Mouse (Mus musculus) liver, adult (tissue): ENCODE data around the gene Dnah17.

Source experiments
- GATA4 ChIP-seq: IDR thresholded peaks from 2 replicates; pipeline ENCODE4 v1.6.1; 2014; ENCODE audit warnings: mild to moderate bottlenecking, low read length; ENCODE audit not compliant: insufficient replicate concordance

Gene Dnah17

GRCm38 (mm10) chr11:118031134-118031533 is 99.3 kb downstream of the Dnah17 start:
- no peak for TF ChIP-seq GATA4

GRCm38 (mm10) chr11:118029170-118029569 is 101.3 kb downstream of the Dnah17 start:
- no peak for TF ChIP-seq GATA4

- TF ChIP-seq GATA4, result no peak
Measured at GRCm38 (mm10) chr11:118024111-118024510, 106.3 kb downstream of the Dnah17 start.

DNA sequence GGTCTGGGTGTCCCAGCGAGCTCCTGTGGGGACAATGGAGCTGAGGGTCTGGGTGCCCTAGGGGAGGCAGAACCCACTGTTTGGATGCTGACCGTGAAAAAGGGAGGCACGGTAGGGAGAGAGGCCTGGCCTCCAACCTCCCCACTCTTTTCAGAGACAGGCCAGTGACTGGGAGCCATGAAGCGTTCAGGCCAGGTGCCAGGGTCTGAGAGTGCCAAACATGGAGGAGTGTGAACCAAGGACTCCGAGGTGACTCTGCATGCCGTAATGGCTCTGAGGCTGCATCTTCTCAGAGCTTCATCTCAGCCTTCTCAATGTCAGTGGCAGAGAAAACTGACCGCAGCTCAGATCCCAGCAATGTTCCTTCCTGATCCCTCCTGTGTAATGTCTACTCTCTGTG is 107.0 kb downstream of the Dnah17 start:
- TF ChIP-seq GATA4, result no peak

- no peak for TF ChIP-seq GATA4
Measured at GRCm38 (mm10) chr11:118021806-118022205, 108.6 kb downstream of the Dnah17 start.

- TF ChIP-seq GATA4, result no peak
Measured at GRCm38 (mm10) chr11:118018328-118018727, 112.1 kb downstream of the Dnah17 start.

DNA sequence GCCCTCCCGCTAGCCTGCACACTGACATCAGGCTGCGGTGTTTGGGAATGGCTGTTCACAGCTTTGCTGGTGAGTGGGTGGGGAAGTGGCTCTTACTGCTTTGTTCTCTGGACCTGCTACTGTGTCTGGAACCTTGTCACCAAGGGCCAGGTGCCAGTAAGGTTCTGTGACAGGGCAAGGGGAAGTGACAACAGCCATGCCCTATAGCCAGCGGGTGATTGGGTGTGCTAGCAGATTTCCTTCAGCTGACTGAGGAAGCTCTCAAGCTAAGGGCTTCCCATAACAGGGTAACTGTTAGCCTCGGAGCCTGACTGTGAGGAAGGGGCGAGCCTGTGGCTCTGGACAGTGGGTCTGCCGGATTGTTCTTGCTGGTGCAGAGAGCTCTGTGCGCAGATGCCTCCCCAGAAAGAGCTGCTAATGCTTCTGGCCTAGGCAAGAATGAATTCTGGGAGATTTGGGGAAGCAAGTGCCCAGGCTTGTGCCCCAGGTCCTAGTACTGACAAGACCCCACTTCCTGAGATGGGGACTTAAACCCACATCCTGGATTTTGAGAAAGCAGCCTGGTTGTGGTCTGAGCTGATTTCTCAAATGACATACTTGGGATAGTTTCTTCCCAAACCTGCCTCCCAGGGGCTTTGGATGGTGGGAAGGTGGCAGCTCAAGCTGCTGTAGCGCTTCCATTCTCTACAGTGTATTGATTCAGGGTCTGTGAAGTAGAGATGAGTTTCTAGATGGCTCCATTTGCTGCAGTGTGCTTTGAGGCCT is 114.9 kb downstream of the Dnah17 start:
- no peak for TF ChIP-seq GATA4

DNA sequence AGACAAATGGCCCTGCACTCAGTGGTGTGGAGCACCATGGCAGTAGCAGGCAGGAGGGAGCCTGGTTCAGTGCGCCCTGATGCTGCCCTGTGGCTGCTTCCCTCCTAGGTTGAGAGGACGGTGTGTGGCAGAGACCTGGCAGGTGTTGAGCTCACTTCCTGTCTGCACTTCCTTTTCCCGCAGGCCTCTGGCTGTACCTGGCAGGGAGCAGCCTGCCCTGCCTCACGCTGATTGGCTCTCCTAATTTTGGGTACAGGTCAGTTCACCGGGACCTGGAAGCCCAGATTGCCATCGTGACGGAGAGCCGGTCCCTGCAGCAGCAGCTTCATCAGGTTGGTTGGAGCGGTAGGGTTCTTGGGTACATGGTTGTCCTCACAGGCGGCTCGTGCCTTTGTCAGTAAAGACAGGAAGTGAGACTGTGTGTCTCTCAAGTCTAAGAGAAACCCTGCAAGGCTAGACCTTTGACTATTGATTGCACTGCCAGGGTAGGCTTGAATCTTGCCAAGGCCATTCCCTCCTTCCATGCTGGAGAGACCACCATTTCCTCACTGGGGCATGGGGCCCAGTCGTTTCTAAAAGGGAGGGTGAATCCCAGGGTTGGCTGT is 115.9 kb downstream of the Dnah17 start:
- no peak for TF ChIP-seq GATA4

GRCm38 (mm10) chr11:118013339-118013738 is 117.1 kb downstream of the Dnah17 start:
- TF ChIP-seq GATA4, result no peak

DNA sequence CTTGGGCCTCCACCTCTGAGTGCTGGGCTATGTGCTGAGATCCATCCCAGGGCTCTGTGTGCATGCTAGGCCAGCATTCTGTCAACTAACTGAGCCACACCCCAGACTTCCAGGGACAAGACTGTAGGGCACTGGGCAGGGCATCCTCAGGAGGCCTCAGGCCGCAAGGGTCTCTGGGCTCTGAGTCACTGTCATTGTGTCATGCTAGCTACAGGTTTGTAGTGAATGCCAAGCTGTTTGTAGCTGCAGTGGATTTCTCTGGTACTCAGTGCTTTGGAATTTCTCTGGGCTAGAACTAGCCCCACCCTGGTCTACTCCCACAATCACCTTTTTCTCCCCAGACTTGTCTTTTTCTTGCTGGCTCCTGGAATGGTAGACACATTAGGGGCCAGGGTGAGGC is 117.8 kb downstream of the Dnah17 start:
- TF ChIP-seq GATA4, result no peak

DNA sequence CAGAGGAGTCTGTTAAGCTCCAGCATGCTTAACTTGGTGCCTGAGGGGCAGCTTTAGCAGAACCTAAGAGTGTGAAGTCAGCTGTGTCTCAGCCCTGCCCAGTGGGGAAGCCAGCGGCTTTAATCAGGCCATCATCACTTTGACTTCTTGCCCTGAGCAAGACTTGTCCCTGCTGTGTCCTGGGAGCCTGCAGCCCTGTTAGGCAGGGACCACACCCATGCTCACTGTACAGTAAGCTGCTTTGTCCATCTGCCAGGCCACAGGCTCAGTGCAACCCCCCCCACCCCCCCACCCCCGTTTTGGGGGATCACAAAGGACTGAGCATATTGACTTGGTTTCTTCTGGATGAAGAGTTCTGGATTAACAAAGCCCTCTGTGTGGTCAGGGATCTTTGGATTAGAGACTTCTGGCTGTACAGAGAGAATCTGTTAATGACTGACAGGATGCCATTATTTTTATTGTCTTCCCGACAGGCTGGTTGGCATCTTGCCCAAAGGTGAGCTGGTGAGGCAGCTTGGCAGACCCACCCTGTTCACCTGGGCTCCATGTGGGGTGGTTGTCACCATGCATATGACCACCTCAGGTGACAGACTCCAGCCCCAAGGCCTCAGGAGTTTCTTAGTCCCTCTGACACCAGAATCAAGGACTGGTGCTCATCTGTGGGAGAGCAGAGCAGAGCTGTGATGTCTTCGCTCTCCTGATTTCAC is 120.4 kb downstream of the Dnah17 start:
- no peak for TF ChIP-seq GATA4

GRCm38 (mm10) chr11:118008843-118009242 is 121.6 kb downstream of the Dnah17 start:
- TF ChIP-seq GATA4, result no peak

DNA sequence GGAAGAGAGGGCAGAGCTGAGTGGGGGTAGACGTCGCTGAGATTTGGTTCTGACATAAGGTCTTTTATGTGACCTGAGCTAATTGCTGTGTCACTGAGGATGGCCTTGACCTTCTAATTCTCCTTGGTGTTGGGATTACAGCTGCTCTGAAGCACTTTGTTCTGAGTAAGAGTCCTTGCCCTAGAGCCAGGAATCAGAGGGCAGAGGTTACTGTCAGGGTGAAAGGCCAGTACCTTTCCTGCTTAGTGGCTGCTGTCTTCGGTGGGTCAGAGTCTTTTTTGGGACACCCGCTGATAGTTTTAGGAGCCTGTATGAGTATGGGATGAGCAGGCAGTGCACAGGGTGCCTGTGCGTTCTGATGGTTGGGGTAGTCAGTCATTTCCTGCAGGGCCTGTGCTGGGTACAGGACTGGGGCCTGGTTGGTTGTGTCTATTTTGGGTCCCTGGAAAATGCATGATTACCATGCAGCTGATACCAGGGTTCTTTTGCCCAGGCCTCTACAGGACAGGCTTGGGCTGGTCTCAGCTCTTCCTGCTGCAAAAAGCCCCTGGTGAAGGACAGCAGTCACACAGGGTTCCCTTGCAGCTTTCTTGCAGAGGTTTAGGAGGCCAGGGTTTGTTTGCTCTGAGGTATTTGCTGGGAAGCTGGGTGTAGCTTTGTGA is 122.2 kb downstream of the Dnah17 start:
- TF ChIP-seq GATA4, result no peak

GRCm38 (mm10) chr11:118007460-118008143 is 122.8 kb downstream of the Dnah17 start:
- TF ChIP-seq GATA4, result no peak

- no peak for TF ChIP-seq GATA4
Measured at GRCm38 (mm10) chr11:118004217-118004616, 126.2 kb downstream of the Dnah17 start.
